In the genomic region with DNA sequence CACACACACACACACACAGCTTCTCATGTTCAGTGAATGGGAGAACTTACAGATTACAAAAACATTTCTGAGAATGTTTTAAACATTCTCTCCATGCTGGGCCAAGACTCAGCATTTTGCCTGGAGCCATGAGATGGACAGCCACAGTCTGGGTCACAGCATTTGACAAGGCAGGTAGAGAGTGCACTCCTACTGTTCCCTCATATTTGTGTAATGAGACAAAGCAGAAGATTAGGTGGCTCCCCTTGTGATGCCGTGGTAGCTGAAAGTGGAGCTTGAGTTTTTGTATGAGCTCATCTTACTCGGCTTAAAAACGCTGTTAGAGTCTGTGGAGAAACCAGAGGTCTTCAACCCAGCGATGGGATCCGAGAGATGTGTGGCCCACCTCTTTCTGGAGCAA, we compare ENCODE assay signal across 18 mouse cellular contexts.
DNase-seq lines count a peak whose midpoint lies in the region; ATAC-seq and TF ChIP-seq lines count a peak whose summit lies in the region.
"Had no signal": no experiment of that assay in that cellular context is flagged by ENCODE, and none has a peak within 500 bp of the region (broad histone marks: within the 10 kb centered on the region; RNA-seq: fewer than 3 reads in every experiment).

No protein-coding gene starts in this region.

- no peak overlapping the region for H3K4me2 ChIP-seq in forebrain, postnatal 0 days (ENCODE audit: low read depth)
- no peak overlapping the region for H3K4me2 ChIP-seq in midbrain, embryonic 13.5 days (replicated peaks)
- H3K4me2 ChIP-seq in liver, embryonic 13.5 days = peak overlapping the region; percentile 66
- H3K4me2 ChIP-seq: embryonic facial prominence, embryonic 12.5 days; forebrain, embryonic 12.5 days; hindbrain, embryonic 15.5 days; lung, embryonic 14.5 days; stomach, embryonic 15.5 days had no signal

- H3K9me3 ChIP-seq in forebrain, embryonic 10.5 days = no peaks in the 10 kb centered on the region
- no peaks in the 10 kb centered on the region for H3K9me3 ChIP-seq in forebrain, postnatal 0 days (ENCODE audit: low read length)
- 0 out of 2 replicates have a peak, but pooled peaks cover 2% of the 10 kb centered on the region for H3K9me3 ChIP-seq in midbrain, embryonic 10.5 days (replicated peaks)
- no peaks in the 10 kb centered on the region for H3K9me3 ChIP-seq in midbrain, embryonic 13.5 days
- no peaks in the 10 kb centered on the region for H3K9me3 ChIP-seq in liver, embryonic 13.5 days (replicated peaks)
- H3K9me3 ChIP-seq: embryonic facial prominence, embryonic 12.5 days; forebrain, embryonic 12.5 days; hindbrain, embryonic 15.5 days; stomach, embryonic 15.5 days had no signal

- H3K27me3 ChIP-seq in forebrain, embryonic 10.5 days (ENCODE audit: poor library complexity, severe bottlenecking) = no peaks in the 10 kb centered on the region
- H3K27me3 ChIP-seq in forebrain, postnatal 0 days (ENCODE audit: insufficient read depth, low read length) = no peaks in the 10 kb centered on the region
- H3K27me3 ChIP-seq in midbrain, embryonic 10.5 days (ENCODE audit: low read depth, poor library complexity, severe bottlenecking) = no peaks in the 10 kb centered on the region
- H3K27me3 ChIP-seq in midbrain, embryonic 13.5 days = no peaks in the 10 kb centered on the region
- H3K27me3 ChIP-seq in liver, embryonic 13.5 days = peaks cover 5% of the 10 kb centered on the region
- H3K27me3 ChIP-seq: embryonic facial prominence, embryonic 12.5 days; hindbrain, embryonic 15.5 days; stomach, embryonic 15.5 days had no signal

- WGBS in forebrain, embryonic 10.5 days = 87% methylated on average over 5 of the region's 5 CpGs
- 84% methylated on average over 5 of the region's 5 CpGs for WGBS in forebrain, postnatal 0 days
- WGBS in midbrain, embryonic 10.5 days = 85% methylated on average over 5 of the region's 5 CpGs
- 88% methylated on average over 5 of the region's 5 CpGs for WGBS in midbrain, embryonic 13.5 days
- 17% methylated on average over 5 of the region's 5 CpGs for WGBS in liver, embryonic 13.5 days (ENCODE audit: insufficient replicate concordance)

- no peak for DNase-seq in forebrain, embryonic 10.5 days (ENCODE audit: extremely low spot score, low spot score)
- no peak for DNase-seq in forebrain, postnatal 0 days
- no peak for DNase-seq in midbrain, embryonic 10.5 days (ENCODE audit: low spot score)
- DNase-seq in liver, embryonic 13.5 days = no peak
- DNase-seq in yolk sac, embryonic 10.5 days (ENCODE audit: low spot score) = no peak
- DNase-seq in ovary, postnatal 10 days (ENCODE audit: low spot score) = no peak
- DNase-seq: adrenal gland, postnatal 14 days; lung, embryonic 14.5 days; lung, postnatal 4 days; midbrain, embryonic 14.5 days; right cerebral cortex, postnatal 14 days had no signal

- no peak overlapping the region for H3K4me3 ChIP-seq in forebrain, embryonic 10.5 days
- H3K4me3 ChIP-seq in forebrain, postnatal 0 days (ENCODE audit: low read depth, low read length) = no peak overlapping the region
- no peak overlapping the region for H3K4me3 ChIP-seq in midbrain, embryonic 10.5 days
- no peak overlapping the region for H3K4me3 ChIP-seq in midbrain, embryonic 13.5 days (replicated peaks)
- 0 out of 2 replicates have a peak overlapping the region, but pooled peaks have one; percentile 3 for H3K4me3 ChIP-seq in liver, embryonic 13.5 days (replicated peaks)
- H3K4me3 ChIP-seq: embryonic facial prominence, embryonic 12.5 days; forebrain, embryonic 12.5 days; hindbrain, embryonic 15.5 days; left cerebral cortex, adult 2 months; stomach, embryonic 15.5 days had no signal

- no peak overlapping the region for H3K9ac ChIP-seq in forebrain, postnatal 0 days
- H3K9ac ChIP-seq in midbrain, embryonic 13.5 days (replicated peaks) = no peak overlapping the region
- peak overlapping the region; percentile 66 for H3K9ac ChIP-seq in liver, embryonic 13.5 days
- H3K9ac ChIP-seq: embryonic facial prominence, embryonic 12.5 days; forebrain, embryonic 12.5 days; hindbrain, embryonic 15.5 days; lung, embryonic 14.5 days; stomach, embryonic 15.5 days had no signal

- TF ChIP-seq CTCF in forebrain, postnatal 0 days (IDR thresholded peaks at IDR 0.05; ENCODE audit: low read depth) = no peak

- peak overlapping the region; percentile 67 for H3K27ac ChIP-seq in forebrain, embryonic 10.5 days
- no peak overlapping the region for H3K27ac ChIP-seq in forebrain, postnatal 0 days (ENCODE audit: low read depth, low read length)
- 0 out of 2 replicates have a peak overlapping the region, but pooled peaks have one; percentile 42 for H3K27ac ChIP-seq in midbrain, embryonic 10.5 days (replicated peaks)
- no peak overlapping the region for H3K27ac ChIP-seq in midbrain, embryonic 13.5 days
- peak overlapping the region; percentile 94 for H3K27ac ChIP-seq in liver, embryonic 13.5 days
- H3K27ac ChIP-seq: embryonic facial prominence, embryonic 12.5 days; forebrain, embryonic 12.5 days; hindbrain, embryonic 15.5 days; stomach, embryonic 15.5 days had no signal

- no peak for ATAC-seq in forebrain, postnatal 0 days
- ATAC-seq in midbrain, embryonic 13.5 days = no peak
- peak; percentile 50 for ATAC-seq in liver, embryonic 13.5 days (ENCODE audit: low read depth)
- no peak for ATAC-seq in granulocyte monocyte progenitor cell, adult 5-6 weeks (replicated peaks; ENCODE audit: poor library complexity, severe bottlenecking)

- peaks cover 24% of the 10 kb centered on the region for H3K4me1 ChIP-seq in forebrain, embryonic 10.5 days
- H3K4me1 ChIP-seq in forebrain, postnatal 0 days (ENCODE audit: insufficient read depth) = peaks cover 4% of the 10 kb centered on the region
- peaks cover 11% of the 10 kb centered on the region for H3K4me1 ChIP-seq in midbrain, embryonic 10.5 days
- peaks cover 11% of the 10 kb centered on the region for H3K4me1 ChIP-seq in midbrain, embryonic 13.5 days (replicated peaks)
- peaks cover 61% of the 10 kb centered on the region for H3K4me1 ChIP-seq in liver, embryonic 13.5 days (replicated peaks)

- H3K36me3 ChIP-seq in forebrain, embryonic 10.5 days (replicated peaks) = no peaks in the 10 kb centered on the region
- H3K36me3 ChIP-seq in forebrain, postnatal 0 days (ENCODE audit: insufficient read depth) = no peaks in the 10 kb centered on the region
- no peaks in the 10 kb centered on the region for H3K36me3 ChIP-seq in midbrain, embryonic 10.5 days
- H3K36me3 ChIP-seq in midbrain, embryonic 13.5 days = no peaks in the 10 kb centered on the region
- H3K36me3 ChIP-seq in liver, embryonic 13.5 days = no peaks in the 10 kb centered on the region
- H3K36me3 ChIP-seq: embryonic facial prominence, embryonic 12.5 days; forebrain, embryonic 12.5 days; hindbrain, embryonic 15.5 days; stomach, embryonic 15.5 days had no signal

Comparison
In these comparisons a context has a peak if more than half of its experiments do, and no peak if none do; other contexts are left out.
1. H3K27ac ChIP-seq: peak in forebrain, embryonic 10.5 days (single experiment), midbrain, embryonic 10.5 days (single experiment) and liver, embryonic 13.5 days (single experiment); none in forebrain, postnatal 0 days (single experiment) and midbrain, embryonic 13.5 days (single experiment).